8 mouse cellular contexts compared by ENCODE assay signal in the genomic region with DNA sequence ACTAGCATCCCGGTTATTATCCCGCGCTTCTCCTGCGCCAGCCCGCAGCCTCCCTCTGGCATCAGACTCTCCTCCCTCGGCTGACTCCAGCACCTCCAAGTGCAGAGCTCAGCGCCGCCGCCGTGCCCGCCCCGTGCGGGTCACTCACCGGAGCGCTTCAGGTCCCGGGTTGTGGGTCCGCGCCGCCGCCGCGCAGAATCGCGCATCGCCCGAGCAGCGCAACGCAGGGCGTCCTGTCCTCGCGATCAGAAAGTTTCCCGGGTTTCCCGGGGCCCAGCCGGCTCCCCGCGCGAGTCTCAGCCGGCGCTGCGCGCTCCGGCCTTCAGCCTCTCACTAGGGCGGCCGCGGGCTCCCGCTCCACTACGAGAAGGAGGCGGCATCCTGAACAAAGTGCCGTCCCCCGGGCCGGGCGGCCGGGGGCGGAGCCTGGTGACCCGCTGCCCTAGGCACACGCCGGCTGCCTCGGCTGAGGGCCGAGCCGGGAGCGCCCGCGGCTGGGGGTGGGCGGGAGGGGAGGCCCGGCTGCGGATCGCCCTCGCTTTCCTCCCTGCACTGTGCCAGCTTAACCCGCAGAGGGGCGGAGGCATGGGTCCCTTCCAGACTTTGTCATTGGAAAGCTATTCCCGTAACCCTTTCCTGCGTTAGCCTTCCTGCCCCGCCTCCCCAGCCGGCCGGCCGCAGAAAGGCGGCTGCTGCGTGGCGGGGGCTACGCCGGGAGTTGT. TPM values are rescaled to one million over a fixed set of nuclear protein-coding genes. Genes with fewer than 3 reads are reported as not detected.
DNase-seq lines count a peak whose midpoint lies in the region; ATAC-seq and TF ChIP-seq lines count a peak whose summit lies in the region.

No protein-coding gene starts in this region.

- no peaks in the 10 kb centered on the region; the same call in 1 of the 2 replicates for H3K4me1 ChIP-seq in cerebellum, adult 2 months (ENCODE audit: control insufficient read depth, insufficient read depth, low read length)
- H3K4me1 ChIP-seq in hindbrain, embryonic 14.5 days (replicated peaks; ENCODE audit: control insufficient read depth, insufficient read depth, low read length): peaks cover 26% of the 10 kb centered on the region
- H3K4me1 ChIP-seq in liver, embryonic 11.5 days (replicated peaks; ENCODE audit: control insufficient read depth, insufficient read depth, low read length): peaks cover 32% of the 10 kb centered on the region
- peaks cover 5% of the 10 kb centered on the region; the same call in 1 of the 2 replicates for H3K4me1 ChIP-seq in midbrain, postnatal 0 days (ENCODE audit: insufficient read depth, low read length)

- intact Hi-C loops in left cerebral cortex, postnatal 36 days (cut with DNase I): no loop called here
- intact Hi-C loops in gastrocnemius, adult 2 months (cut with DNase I): no loop called here

- no peak for TF ChIP-seq POLR2A in cerebellum, adult 2 months (IDR thresholded peaks at IDR 0.05; ENCODE audit: borderline replicate concordance, insufficient read depth, low read length)

- no peaks in the 10 kb centered on the region for H3K36me3 ChIP-seq in hindbrain, embryonic 14.5 days (replicated peaks; ENCODE audit: control insufficient read depth, insufficient read depth)
- no peaks in the 10 kb centered on the region for H3K36me3 ChIP-seq in liver, embryonic 11.5 days (ENCODE audit: control insufficient read depth, insufficient read depth, low read length)
- no peaks in the 10 kb centered on the region for H3K36me3 ChIP-seq in midbrain, postnatal 0 days (ENCODE audit: insufficient read depth, low read length)

- no peak for TF ChIP-seq CTCF in cerebellum, adult 2 months (IDR thresholded peaks at IDR 0.05; ENCODE audit: borderline replicate concordance, insufficient read depth, low read depth, low read length)
- no peak for TF ChIP-seq CTCF in gastrocnemius, adult 2 months (IDR thresholded peaks at IDR 0.05)
- TF ChIP-seq CTCF in midbrain, postnatal 0 days (IDR thresholded peaks at IDR 0.05): no peak

- ATAC-seq in hindbrain, embryonic 14.5 days (ENCODE audit: low FRiP score): peak; percentile 87
- peak; percentile 74 for ATAC-seq in liver, embryonic 11.5 days (replicated peaks; ENCODE audit: low FRiP score)
- peak; percentile 77 for ATAC-seq in midbrain, postnatal 0 days (ENCODE audit: low FRiP score)

- H3K9ac ChIP-seq in hindbrain, embryonic 14.5 days: peak overlapping the region; percentile 83
- peak overlapping the region; percentile 72 for H3K9ac ChIP-seq in liver, embryonic 11.5 days (ENCODE audit: low read depth, low read length)
- peak overlapping the region; percentile 59 for H3K9ac ChIP-seq in midbrain, postnatal 0 days (replicated peaks; ENCODE audit: low read length, poor library complexity, severe bottlenecking)

- under 1% methylated on average over 81 of the region's 81 CpGs for WGBS in cerebellum, adult 2 months
- under 1% methylated on average over 81 of the region's 81 CpGs for WGBS in hindbrain, embryonic 14.5 days
- WGBS in liver, embryonic 11.5 days: under 1% methylated on average over 81 of the region's 81 CpGs
- under 1% methylated on average over 71 of the region's 81 CpGs for WGBS in midbrain, postnatal 0 days

- DNase-seq in left cerebral cortex, postnatal 36 days (ENCODE audit: low spot score in 2 of 2): peak; percentile 40 to 49
- DNase-seq in left cerebral cortex, adult 9 months (ENCODE audit: low spot score in 2 of 2): no peak
- peak; percentile 55 to 64 for DNase-seq in cerebellum, adult 2 months
- DNase-seq in gastrocnemius, adult 2 months: peak; percentile 92
- DNase-seq in hindbrain, embryonic 14.5 days (ENCODE audit: low spot score): peak; percentile 74
- peak; percentile 82 for DNase-seq in liver, embryonic 11.5 days (ENCODE audit: low spot score)
- peak; percentile 75 for DNase-seq in midbrain, postnatal 0 days (ENCODE audit: low spot score)
- peak; percentile 85 for DNase-seq in testis, postnatal 10 days (ENCODE audit: low spot score)

- no peaks in the 10 kb centered on the region for H3K9me3 ChIP-seq in hindbrain, embryonic 14.5 days (ENCODE audit: control insufficient read depth, low read length)
- no peaks in the 10 kb centered on the region for H3K9me3 ChIP-seq in liver, embryonic 11.5 days (ENCODE audit: control insufficient read depth, low read length)
- no peaks in the 10 kb centered on the region for H3K9me3 ChIP-seq in midbrain, postnatal 0 days (ENCODE audit: low read length)

- H3K4me3 ChIP-seq in cerebellum, adult 2 months (replicated peaks; ENCODE audit: insufficient read depth, low read depth, low read length): peak overlapping the region; percentile 65
- peak overlapping the region; percentile 89 for H3K4me3 ChIP-seq in gastrocnemius, adult 2 months
- peak overlapping the region; percentile 72 for H3K4me3 ChIP-seq in hindbrain, embryonic 14.5 days (replicated peaks; ENCODE audit: low read length)
- H3K4me3 ChIP-seq in liver, embryonic 11.5 days (ENCODE audit: low read depth, low read length): peak overlapping the region; percentile 78
- H3K4me3 ChIP-seq in midbrain, postnatal 0 days (ENCODE audit: low read depth, low read length): peak overlapping the region; percentile 71

- peaks cover 1% of the 10 kb centered on the region; the same call in 1 of the 2 replicates for H3K27me3 ChIP-seq in cerebellum, adult 2 months (ENCODE audit: control insufficient read depth, insufficient read depth, low read length)
- H3K27me3 ChIP-seq in hindbrain, embryonic 14.5 days (ENCODE audit: control insufficient read depth, insufficient read depth, low read length): peaks cover 8% of the 10 kb centered on the region; the same call in 1 of the 2 replicates
- H3K27me3 ChIP-seq in liver, embryonic 11.5 days (replicated peaks; ENCODE audit: control insufficient read depth, insufficient read depth, low read length): peaks cover 26% of the 10 kb centered on the region
- H3K27me3 ChIP-seq in midbrain, postnatal 0 days (ENCODE audit: insufficient read depth, low read length): no peaks in the 10 kb centered on the region

- no peak overlapping the region for H3K27ac ChIP-seq in cerebellum, adult 2 months (ENCODE audit: insufficient read depth, low read length)
- H3K27ac ChIP-seq in gastrocnemius, adult 2 months: peak overlapping the region; percentile 91
- peak overlapping the region; percentile 73 for H3K27ac ChIP-seq in hindbrain, embryonic 14.5 days
- peak overlapping the region; percentile 73 for H3K27ac ChIP-seq in liver, embryonic 11.5 days (ENCODE audit: low read depth, low read length)
- no peak overlapping the region; the same call in 1 of the 2 replicates for H3K27ac ChIP-seq in midbrain, postnatal 0 days (ENCODE audit: low read depth, low read length)

- peak overlapping the region; percentile 99 for H3K4me2 ChIP-seq in hindbrain, embryonic 14.5 days (replicated peaks)
- H3K4me2 ChIP-seq in liver, embryonic 11.5 days: peak overlapping the region; percentile 99
- H3K4me2 ChIP-seq in midbrain, postnatal 0 days (ENCODE audit: low read depth, low read length, poor library complexity, severe bottlenecking): peak overlapping the region; percentile 100

RNA-seq across cellular contexts. Expression of a gene that starts 31.9 kb away (rescaled TPM):
- 100 to 1,000 TPM; 195 to 250 TPM for total RNA-seq in left cerebral cortex, postnatal 36 days (2021)
- 364 and 434 TPM in 2 replicates for polyA plus RNA-seq in cerebellum, adult 2 months (2012; rRNA removed)
- total RNA-seq in gastrocnemius, adult 2 months (2021): 10 to 100 TPM; 18.9 to 25.0 TPM
- 21.7 and 22.1 TPM in 2 replicates for polyA plus RNA-seq in hindbrain, embryonic 14.5 days (2014; fragmentation: Nextera tagmentation; extraction: Ambion mirVana)
- polyA plus RNA-seq in liver, embryonic 11.5 days (2014; fragmentation: Nextera tagmentation; extraction: Ambion mirVana): 65.6 and 71.8 TPM in 2 replicates
- total RNA-seq in midbrain, postnatal 0 days (2014; rRNA removed): 48.1 and 64.3 TPM in 2 replicates
- 21.6 and 25.1 TPM in 2 replicates for polyA plus RNA-seq in midbrain, postnatal 0 days (2015; fragmentation: Nextera tagmentation; extraction: Ambion mirVana)

Comparison
In these comparisons a context has a peak if more than half of its experiments do, and no peak if none do; other contexts are left out.
1. DNase-seq: peak in left cerebral cortex, postnatal 36 days (2 of 2), cerebellum, adult 2 months (2 of 2), gastrocnemius, adult 2 months (single experiment), hindbrain, embryonic 14.5 days (single experiment), liver, embryonic 11.5 days (single experiment), midbrain, postnatal 0 days (single experiment) and testis, postnatal 10 days (single experiment); none in left cerebral cortex, adult 9 months (0 of 2).
2. H3K27ac ChIP-seq: peak in gastrocnemius, adult 2 months (single experiment), hindbrain, embryonic 14.5 days (single experiment) and liver, embryonic 11.5 days (single experiment); none in cerebellum, adult 2 months (single experiment) and midbrain, postnatal 0 days (single experiment).
3. Peak in every context shown above with its lines, with median percentiles within 50 percentile points of each other: H3K4me3 ChIP-seq, ATAC-seq, H3K4me2 ChIP-seq and H3K9ac ChIP-seq.